Comparison of ENCODE assay signal across 8 mouse cellular contexts in the genomic region with DNA sequence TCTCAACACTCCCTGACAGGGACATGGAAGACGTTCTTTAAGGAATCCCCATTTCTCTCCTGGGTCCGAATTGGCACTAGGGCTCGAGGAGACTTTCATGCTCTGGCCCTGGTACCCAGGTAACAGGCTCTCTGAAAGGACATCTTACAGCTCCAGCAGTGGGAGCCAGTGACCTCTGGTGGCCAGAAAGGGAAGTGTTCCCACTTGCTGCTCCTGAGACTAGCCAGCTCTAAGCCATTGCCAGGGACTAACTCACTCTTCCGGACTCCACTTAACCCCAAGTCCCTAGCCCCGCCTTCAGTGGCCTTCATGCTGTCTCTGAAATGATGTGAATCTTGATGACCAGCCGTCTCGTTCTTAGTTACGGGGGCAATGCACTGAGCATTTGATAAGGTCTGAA.
A peak's percentile ranks its signal among the peaks of the same experiment; 100 is the strongest.
DNase-seq lines count a peak whose midpoint lies in the region; ATAC-seq and TF ChIP-seq lines count a peak whose summit lies in the region.

No protein-coding gene starts in this region.

- no peak overlapping the region for H3K4me2 ChIP-seq in forebrain, embryonic 16.5 days (ENCODE audit: low read length)

- 33% methylated on average over 8 of the region's 8 CpGs for WGBS in forebrain, embryonic 16.5 days
- 29% methylated on average over 8 of the region's 8 CpGs for WGBS in olfactory bulb, adult 2 months

- no peak overlapping the region for H3K4me3 ChIP-seq in ES-Bruce4 (ENCODE audit: low read depth, low read length)
- no peak overlapping the region for H3K4me3 ChIP-seq in forebrain, embryonic 16.5 days (replicated peaks; ENCODE audit: low read length)
- no peak overlapping the region for H3K4me3 ChIP-seq in olfactory bulb, adult 2 months (ENCODE audit: insufficient read depth, low read depth, low read length)

- no peaks in the 10 kb centered on the region for H3K27me3 ChIP-seq in ES-Bruce4 (ENCODE audit: control insufficient read depth, insufficient read depth, low read length, poor library complexity, severe bottlenecking)
- no peaks in the 10 kb centered on the region for H3K27me3 ChIP-seq in forebrain, embryonic 16.5 days (replicated peaks; ENCODE audit: control insufficient read depth, insufficient read depth, low read length)

- DNase-seq in heart, postnatal 25 days (ENCODE audit: low spot score), result peak; percentile 52
- DNase-seq in layer of hippocampus, adult 11-12 months (ENCODE audit: low spot score), result peak; percentile 91
- DNase-seq in lung, adult 18-20 months, result peak; percentile 83 to 87
- peak; percentile 59 to 68 for DNase-seq in thymus, adult 18-20 months

- no peak overlapping the region for H3K27ac ChIP-seq in ES-Bruce4 (ENCODE audit: insufficient read depth, low read length)
- H3K27ac ChIP-seq in forebrain, embryonic 16.5 days (ENCODE audit: low read length), result no peak overlapping the region
- H3K27ac ChIP-seq in olfactory bulb, adult 2 months (ENCODE audit: insufficient read depth, low read depth, low read length), result no peak overlapping the region

- ATAC-seq in cerebellum, adult (ENCODE audit: insufficient number of reproducible peaks, low FRiP score, low TSS enrichment), result peak; percentile 77
- peak; percentile 61 for ATAC-seq in forebrain, embryonic 16.5 days

- intact Hi-C loops in heart, postnatal 25 days (cut with DNase I), result loop anchor here (1.0 kb wide), 2 partner anchors 54 to 307 kb away; no protein-coding TSS in a partner anchor

- H3K9ac ChIP-seq in ES-Bruce4 (ENCODE audit: low read depth, poor library complexity, severe bottlenecking), result no peak overlapping the region
- no peak overlapping the region for H3K9ac ChIP-seq in forebrain, embryonic 16.5 days (replicated peaks; ENCODE audit: low read depth, low read length)

- no peaks in the 10 kb centered on the region for H3K9me3 ChIP-seq in ES-Bruce4 (replicated peaks; ENCODE audit: control insufficient read depth, insufficient read depth, low read length, poor library complexity, severe bottlenecking)
- H3K9me3 ChIP-seq in forebrain, embryonic 16.5 days (ENCODE audit: control insufficient read depth, low read length), result no peaks in the 10 kb centered on the region

- peak; percentile 88 for TF ChIP-seq CTCF in ES-Bruce4 (IDR thresholded peaks at IDR 0.05; ENCODE audit: low read depth, low read length)
- TF ChIP-seq CTCF in olfactory bulb, adult 2 months (IDR thresholded peaks at IDR 0.05; ENCODE audit: insufficient read depth, low read depth, low read length), result peak; percentile 77

- H3K36me3 ChIP-seq in ES-Bruce4 (ENCODE audit: control insufficient read depth, insufficient read depth, low read length, poor library complexity, severe bottlenecking), result no peaks in the 10 kb centered on the region
- no peaks in the 10 kb centered on the region for H3K36me3 ChIP-seq in forebrain, embryonic 16.5 days (ENCODE audit: control insufficient read depth, insufficient read depth)

- no peak for TF ChIP-seq EP300 in ES-Bruce4 (IDR thresholded peaks at IDR 0.05; ENCODE audit: insufficient read depth, low read depth, low read length)

- TF ChIP-seq POLR2A in ES-Bruce4 (IDR thresholded peaks at IDR 0.05; ENCODE audit: insufficient read depth, low read length), result no peak
- TF ChIP-seq POLR2A in olfactory bulb, adult 2 months (IDR thresholded peaks at IDR 0.05; ENCODE audit: insufficient read depth, low read depth, low read length), result no peak

- H3K4me1 ChIP-seq in ES-Bruce4 (ENCODE audit: control insufficient read depth, insufficient read depth, low read length), result no peaks in the 10 kb centered on the region
- H3K4me1 ChIP-seq in forebrain, embryonic 16.5 days (replicated peaks; ENCODE audit: control insufficient read depth, insufficient read depth, low read length), result peaks cover 22% of the 10 kb centered on the region
- H3K4me1 ChIP-seq in olfactory bulb, adult 2 months (ENCODE audit: control insufficient read depth, insufficient read depth, low read length), result peaks cover 24% of the 10 kb centered on the region
